Mouse (Mus musculus) heart, embryonic 13.5 days (tissue): Measurements from ENCODE around the gene Gm20441. TPM values are rescaled to one million over a fixed set of nuclear protein-coding genes. Genes with fewer than 3 reads are reported as not detected.

Experiments
- ATAC-seq: fragments of 200-750 bp; cut with Nextera tagmentation; 2 replicates; pipeline ENCODE4 v1.8.0; 2017; ENCODE audit warnings: moderate TSS enrichment; ENCODE audit not compliant: insufficient number of reproducible peaks, low FRiP score, low TSS enrichment; ENCODE audit errors: extremely low read depth
- H3K27ac ChIP-seq: fragments of 300-500 bp; sonication (generic); replicated peaks from 2 replicates; pipeline ENCODE4 v1.5.1; 2015; ENCODE audit warnings: moderate library complexity, mild to moderate bottlenecking, inconsistent platforms
- H3K27me3 ChIP-seq: fragments of 300-500 bp; sonication (generic); replicated peaks from 2 replicates; pipeline ENCODE4 v1.6.1; 2015; ENCODE audit warnings: mild to moderate bottlenecking, inconsistent platforms
- H3K36me3 ChIP-seq: fragments of 300-500 bp; sonication (generic); 2 replicates; pipeline ENCODE4 v1.6.1; 2015; ENCODE audit warnings: mild to moderate bottlenecking, inconsistent platforms
- H3K4me1 ChIP-seq: fragments of 300-500 bp; sonication (generic); 2 replicates; pipeline ENCODE4 v1.6.1; 2015; ENCODE audit warnings: inconsistent platforms
- H3K4me2 ChIP-seq: fragments of 300-500 bp; sonication (generic); 2 replicates; pipeline ENCODE4 v1.6.1; 2015; ENCODE audit warnings: inconsistent platforms, mild to moderate bottlenecking, moderate library complexity
- H3K4me3 ChIP-seq: fragments of 300-500 bp; sonication (generic); 2 replicates; pipeline ENCODE4 v1.5.1; 2015; ENCODE audit warnings: moderate library complexity, mild to moderate bottlenecking, inconsistent platforms
- H3K9ac ChIP-seq: fragments of 300-500 bp; sonication (generic); 2 replicates; pipeline ENCODE4 v1.6.1; 2015; ENCODE audit warnings: inconsistent platforms, mild to moderate bottlenecking, moderate library complexity
- H3K9me3 ChIP-seq: fragments of 300-500 bp; sonication (generic); 2 replicates; pipeline ENCODE4 v1.6.1; 2016; ENCODE audit warnings: inconsistent platforms
- WGBS: fragments of 180-500 bp; shearing (Covaris S2); methylation state at CpG from one replicate; pipeline ENCODE4 v1.1.7; 2015; ENCODE audit warnings: mixed read lengths; 5-methylcytosine and 5-hydroxymethylcytosine counted together
- polyA plus RNA-seq: library from polyadenylated mRNA; unstranded; fragments of >200 nt; fragmentation: Nextera tagmentation; extraction: Ambion mirVana; gene quantifications from 2 replicates; pipeline ENCODE4 v1.2.1, GENCODE M21; 2015

Gm20441 gene
- polyA plus RNA-seq, result not detected in 2 replicates

DNA sequence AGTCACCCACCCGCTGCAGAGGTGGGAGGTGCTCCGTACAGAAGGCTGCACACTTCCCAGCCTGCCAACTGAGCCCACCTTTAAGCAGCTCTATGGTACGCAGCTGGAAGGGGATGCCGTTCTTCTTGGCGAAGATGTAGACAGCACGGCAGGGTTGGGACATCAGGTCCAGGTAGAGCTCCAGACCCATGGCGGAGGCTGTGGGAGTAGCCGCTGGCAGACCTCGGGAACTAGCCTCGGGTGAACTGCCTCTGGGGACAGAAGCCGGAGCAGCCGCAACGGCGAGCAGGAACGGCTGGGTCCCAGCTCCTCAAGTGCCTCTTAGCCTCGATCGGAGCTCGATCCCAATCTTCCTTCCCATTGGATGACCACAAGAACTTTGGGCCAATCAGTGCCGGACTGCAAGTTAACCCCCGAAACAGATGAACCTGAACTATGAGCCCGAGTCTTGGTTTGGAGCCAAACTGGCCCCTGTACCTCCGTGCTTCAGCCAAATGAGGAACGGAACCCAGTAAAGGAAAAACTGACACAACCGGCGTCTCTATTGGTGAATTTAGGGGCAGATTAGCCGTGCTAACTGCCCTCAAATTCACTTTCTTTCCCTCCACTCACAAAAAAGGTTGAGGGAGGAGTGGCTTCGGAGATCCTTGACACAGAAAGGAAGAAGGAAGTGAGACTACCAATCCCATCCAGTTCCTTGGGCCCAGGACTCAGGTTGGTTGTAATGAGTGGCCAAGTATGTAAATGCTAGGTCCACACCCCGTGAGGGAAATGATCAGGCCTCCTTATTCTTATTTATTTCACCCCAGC, at the start of gene Gm20441, which contains the start of gene Gstt3:
Gm20441 (minus strand) TSS at position 186 of the 810 bp plus-strand sequence.
Gstt3 (minus strand) TSS at position 646 of the 810 bp plus-strand sequence.
- under 1% methylated on average over 28 of the region's 28 CpGs for WGBS
- peak within 1 kb of the TSS; percentile 94 for H3K4me2 ChIP-seq
- H3K4me3 ChIP-seq, result peak within 1 kb of the TSS; percentile 57
- peaks cover 38% of the 10 kb centered on the region for H3K27me3 ChIP-seq
- peaks cover 3% of the 10 kb centered on the region; the same call in 1 of the 2 replicates for H3K9me3 ChIP-seq
- no peaks in the 10 kb centered on the region for H3K36me3 ChIP-seq
- no peak within 1 kb of the TSS for H3K27ac ChIP-seq
- peaks cover 9% of the 10 kb centered on the region for H3K4me1 ChIP-seq
- H3K9ac ChIP-seq, result peak within 1 kb of the TSS; percentile 79
- peak; percentile 19; the same call in 1 of the 2 replicates for ATAC-seq

DNA sequence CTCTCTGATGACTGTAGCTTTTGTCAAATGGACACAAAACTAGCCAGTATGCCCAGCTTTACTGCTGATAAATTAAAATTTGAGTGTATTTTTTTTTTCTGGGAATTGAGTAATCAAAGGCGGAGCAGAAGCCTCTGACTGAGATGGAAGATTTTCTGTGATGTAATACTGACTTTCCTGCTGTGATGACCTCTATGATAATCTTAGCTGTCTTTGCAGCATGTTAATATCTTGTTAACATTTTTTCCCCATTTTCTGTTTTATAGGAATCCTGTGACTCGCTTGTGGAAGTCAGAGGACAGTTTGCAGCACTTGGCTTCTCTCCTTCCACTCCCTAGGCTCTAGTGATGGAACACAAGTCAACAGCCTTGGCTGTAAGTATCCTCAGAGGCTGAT, 49.5 kb upstream of the Gm20441 start:
- no peak overlapping the region for H3K9ac ChIP-seq
- H3K4me2 ChIP-seq, result no peak overlapping the region
- H3K27ac ChIP-seq, result no peak overlapping the region
- H3K4me3 ChIP-seq, result no peak overlapping the region
- H3K4me1 ChIP-seq, result peaks cover 26% of the 10 kb centered on the region
- 85% methylated on average over 2 of the region's 2 CpGs for WGBS
- ATAC-seq, result no peak
- no peaks in the 10 kb centered on the region for H3K9me3 ChIP-seq
- H3K36me3 ChIP-seq, result no peaks in the 10 kb centered on the region
- peaks cover 12% of the 10 kb centered on the region for H3K27me3 ChIP-seq

DNA sequence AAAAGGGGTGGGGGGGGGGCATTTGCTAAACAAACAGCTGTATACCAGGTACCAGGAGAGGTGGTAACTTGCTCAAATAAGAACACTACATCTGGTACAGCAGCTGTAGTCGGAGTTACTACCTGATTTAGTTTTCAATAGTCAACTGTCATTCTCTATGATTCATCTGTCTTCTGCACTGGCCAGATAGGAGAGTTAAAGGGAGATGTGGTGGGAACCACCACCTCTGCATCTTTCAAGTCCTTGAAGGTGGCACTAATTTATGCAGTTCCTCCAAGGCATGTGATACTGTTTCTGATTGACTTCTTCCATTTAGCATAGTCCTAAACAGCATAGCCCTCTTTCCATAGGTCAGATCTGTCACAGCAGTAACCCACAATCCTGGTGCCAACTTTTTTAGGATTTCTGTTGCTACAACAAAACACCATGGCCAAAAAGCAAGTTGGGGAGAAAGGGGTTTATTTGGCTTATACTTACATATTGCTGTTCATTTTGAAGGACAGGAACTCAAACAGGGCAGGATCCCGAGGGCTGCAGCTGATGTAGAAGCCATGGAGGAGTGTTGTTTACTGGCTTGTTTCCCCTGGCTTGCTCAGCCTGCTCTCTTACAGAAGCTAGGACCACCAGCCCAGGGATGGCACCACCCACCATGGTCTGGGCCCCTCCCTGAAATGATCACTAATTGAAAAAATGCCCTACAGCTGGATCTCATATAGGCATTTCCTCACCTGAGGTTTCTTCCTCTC, 48.9 kb upstream of the Gm20441 start:
- Histone ChIP-seq H3K4me1 (peaks cover 20% of the 10 kb centered on the region), H3K4me3 (no peak overlapping the region), H3K4me2 (no peak overlapping the region), H3K27me3 (peaks cover 12% of the 10 kb centered on the region), H3K27ac (no peak overlapping the region), H3K9ac (no peak overlapping the region), H3K9me3 (no peaks in the 10 kb centered on the region), H3K36me3 (no peaks in the 10 kb centered on the region)
- ATAC-seq, result no peak
- 70% methylated on average over 2 of the region's 2 CpGs for WGBS

DNA sequence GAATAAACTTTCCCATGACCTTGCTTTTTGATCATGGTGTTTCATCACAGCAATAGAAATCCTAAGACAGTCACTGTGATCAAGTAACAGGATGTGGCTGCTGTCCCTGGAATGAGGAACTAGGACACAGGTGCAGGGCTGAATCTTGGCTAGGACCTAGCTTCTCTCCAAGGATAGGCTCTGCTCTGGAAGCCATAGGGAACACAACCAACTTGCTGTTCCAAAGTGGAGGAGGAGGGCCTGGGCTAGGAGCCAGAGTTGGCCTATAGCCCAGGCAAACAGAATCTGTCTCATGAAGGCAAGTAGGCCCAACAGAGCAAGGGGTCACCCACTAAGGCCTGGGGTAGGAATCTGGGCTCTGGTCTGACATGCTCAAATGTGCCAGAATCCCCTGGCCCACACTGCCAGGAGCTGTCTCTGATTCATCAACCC, 47.8 kb upstream of the Gm20441 start:
- H3K4me1 ChIP-seq, result peaks cover 8% of the 10 kb centered on the region
- no peak overlapping the region for H3K4me3 ChIP-seq
- no peaks in the 10 kb centered on the region for H3K36me3 ChIP-seq
- ATAC-seq, result no peak
- H3K9ac ChIP-seq, result no peak overlapping the region
- H3K9me3 ChIP-seq, result 0 out of 2 replicates have a peak, but pooled peaks cover under 1% of the 10 kb centered on the region
- H3K4me2 ChIP-seq, result no peak overlapping the region
- peaks cover 12% of the 10 kb centered on the region for H3K27me3 ChIP-seq
- no peak overlapping the region for H3K27ac ChIP-seq

DNA sequence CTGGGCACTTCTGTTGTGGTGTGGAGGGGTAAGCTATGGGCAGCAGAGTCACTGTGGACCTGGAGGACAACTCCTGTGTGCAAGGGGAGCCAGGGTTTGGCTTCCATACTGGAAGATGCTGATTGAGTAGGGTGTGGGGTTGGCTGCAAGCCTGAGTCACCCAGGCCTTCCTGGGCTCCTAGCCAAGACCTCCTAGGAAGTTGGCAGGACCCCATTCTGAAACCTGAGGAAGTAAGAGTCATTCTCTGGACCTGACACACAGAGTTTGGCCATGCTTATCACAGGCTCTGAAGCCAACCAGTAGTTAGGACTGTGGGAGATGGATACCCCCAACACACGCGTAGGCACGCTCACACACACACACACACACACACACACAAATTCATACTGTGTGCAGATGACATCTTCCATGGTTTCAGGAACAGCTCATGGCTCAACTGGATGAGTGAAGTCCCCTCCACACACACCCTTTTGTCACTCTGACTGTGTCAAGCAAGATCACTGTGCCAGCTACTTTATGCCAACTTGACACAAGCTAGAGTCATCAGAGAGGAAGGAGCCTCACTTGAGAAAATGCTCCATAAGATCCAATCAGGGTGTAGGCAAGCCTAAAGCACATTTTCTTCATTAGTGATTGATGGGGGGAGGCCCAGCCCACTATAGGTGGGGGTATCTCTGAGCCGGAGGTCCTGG, 47.1 kb upstream of the Gm20441 start:
- Histone ChIP-seq H3K4me1 (peaks cover 4% of the 10 kb centered on the region; the same call in 1 of the 2 replicates), H3K4me3 (no peak overlapping the region), H3K36me3 (no peaks in the 10 kb centered on the region), H3K27ac (no peak overlapping the region), H3K4me2 (no peak overlapping the region), H3K27me3 (peaks cover 5% of the 10 kb centered on the region), H3K9me3 (peaks cover 7% of the 10 kb centered on the region), H3K9ac (no peak overlapping the region)
- no peak for ATAC-seq
- WGBS, result 75% methylated on average over 4 of the region's 4 CpGs

DNA sequence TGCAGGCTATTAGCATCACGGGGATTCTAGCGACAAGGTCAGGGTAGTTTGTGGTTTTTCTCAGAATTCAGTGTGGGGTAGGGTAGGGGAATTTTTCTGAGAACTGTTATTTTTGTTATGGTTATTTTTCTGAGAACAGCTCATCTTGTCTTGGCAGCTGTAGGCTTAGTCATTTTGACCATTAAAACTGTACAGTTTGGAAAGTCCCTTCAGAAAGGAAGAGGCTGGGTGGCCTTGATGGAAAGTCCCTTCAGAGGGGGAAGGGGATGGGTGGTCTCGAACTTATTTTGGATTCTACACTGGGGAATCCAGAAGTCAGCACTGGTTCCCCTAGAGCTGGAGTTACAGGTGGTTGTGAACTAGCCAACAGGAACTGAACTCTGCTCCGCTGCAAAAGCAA, 43.8 kb upstream of the Gm20441 start:
- Histone ChIP-seq H3K36me3 (no peaks in the 10 kb centered on the region), H3K27me3 (no peaks in the 10 kb centered on the region; the same call in none of the 2 replicates), H3K27ac (no peak overlapping the region), H3K4me3 (no peak overlapping the region), H3K4me2 (no peak overlapping the region), H3K4me1 (peaks cover 4% of the 10 kb centered on the region; the same call in 1 of the 2 replicates), H3K9ac (no peak overlapping the region), H3K9me3 (peaks cover 7% of the 10 kb centered on the region)
- WGBS, result 76% methylated on average over 4 of the region's 4 CpGs
- ATAC-seq, result no peak

DNA sequence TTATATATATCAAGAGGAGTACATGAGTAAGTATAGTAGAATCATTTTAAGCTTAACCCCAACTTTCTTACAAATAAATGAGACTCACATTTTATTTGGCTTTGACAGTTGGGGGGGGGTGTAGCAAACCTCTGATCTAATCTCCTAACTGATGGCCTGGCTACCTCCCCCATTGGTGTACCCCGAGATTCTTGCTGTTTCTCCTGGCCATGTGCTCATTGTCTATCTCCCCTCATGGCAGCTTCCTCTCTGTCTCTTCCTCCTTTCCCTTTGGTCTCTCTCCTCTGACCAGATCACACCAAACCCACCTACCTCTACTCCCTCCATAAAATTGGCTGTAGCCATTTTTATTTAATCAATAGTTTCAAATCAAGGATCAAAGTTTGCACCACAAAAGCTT, 43.0 kb upstream of the Gm20441 start:
- Histone ChIP-seq H3K4me2 (no peak overlapping the region), H3K9ac (no peak overlapping the region), H3K36me3 (no peaks in the 10 kb centered on the region), H3K27ac (no peak overlapping the region), H3K9me3 (peaks cover 7% of the 10 kb centered on the region), H3K27me3 (no peaks in the 10 kb centered on the region; the same call in none of the 2 replicates), H3K4me1 (peaks cover 4% of the 10 kb centered on the region; the same call in 1 of the 2 replicates), H3K4me3 (no peak overlapping the region)
- no peak for ATAC-seq
- WGBS, result 67% methylated on average over 1 of the region's 1 CpGs

DNA sequence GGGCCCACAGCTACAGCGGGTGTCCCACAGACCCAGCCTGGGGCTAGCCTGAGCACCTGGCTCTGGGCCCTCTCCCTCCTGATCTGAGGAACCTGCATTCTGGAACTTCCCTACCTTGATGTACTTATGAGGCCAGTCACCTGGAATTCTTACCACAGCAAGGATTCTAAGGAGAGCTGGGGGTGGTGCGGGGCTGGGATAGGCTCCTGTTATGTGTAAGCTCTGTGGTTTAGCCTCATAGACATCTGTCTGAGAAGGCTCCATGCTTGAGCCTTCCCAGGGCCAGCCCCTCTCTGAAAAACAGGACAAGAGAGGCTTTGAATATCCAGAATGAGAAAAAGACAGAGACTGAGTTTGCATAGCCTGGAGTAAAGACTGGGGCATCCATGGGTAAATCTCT, 41.7 kb upstream of the Gm20441 start, which contains the start of gene Gstt4:
Gstt4 (minus strand) TSS at position 101 of the 400 bp plus-strand sequence.
- H3K4me3 ChIP-seq, result no peak within 1 kb of the TSS
- no peak within 1 kb of the TSS for H3K27ac ChIP-seq
- H3K4me1 ChIP-seq, result peaks cover under 1% of the 10 kb centered on the region; the same call in 1 of the 2 replicates
- WGBS, result 84% methylated on average over 2 of the region's 2 CpGs
- ATAC-seq, result no peak
- no peak within 1 kb of the TSS for H3K4me2 ChIP-seq
- H3K9ac ChIP-seq, result no peak within 1 kb of the TSS
- H3K36me3 ChIP-seq, result no peaks in the 10 kb centered on the region
- peaks cover 2% of the 10 kb centered on the region for H3K27me3 ChIP-seq
- peaks cover 7% of the 10 kb centered on the region for H3K9me3 ChIP-seq

DNA sequence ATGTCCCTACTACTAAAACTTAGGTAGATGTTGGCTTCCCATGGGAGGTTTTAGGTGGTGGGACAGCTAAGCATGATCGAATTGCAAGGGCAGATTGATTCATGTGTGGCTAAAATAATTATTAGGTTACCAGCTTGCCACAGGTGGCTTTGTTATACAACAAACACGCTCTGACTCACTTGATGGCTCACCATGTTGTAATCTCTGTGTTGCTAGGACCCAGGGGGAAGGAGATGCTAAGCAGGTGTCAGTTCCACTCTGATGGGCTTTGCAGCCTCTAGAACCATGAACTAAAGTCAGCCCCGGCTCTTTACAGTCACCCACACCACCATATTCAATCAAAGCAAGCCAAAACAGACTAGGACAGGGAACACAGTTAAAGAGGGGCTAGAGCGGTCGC, 39.1 kb upstream of the Gm20441 start:
- Histone ChIP-seq H3K9ac (no peak overlapping the region), H3K27me3 (peaks cover 6% of the 10 kb centered on the region; the same call in 1 of the 2 replicates), H3K4me1 (no peaks in the 10 kb centered on the region), H3K27ac (no peak overlapping the region), H3K9me3 (peaks cover 7% of the 10 kb centered on the region), H3K4me2 (no peak overlapping the region), H3K36me3 (no peaks in the 10 kb centered on the region), H3K4me3 (no peak overlapping the region)
- no peak for ATAC-seq
- WGBS, result 72% methylated on average over 5 of the region's 5 CpGs

DNA sequence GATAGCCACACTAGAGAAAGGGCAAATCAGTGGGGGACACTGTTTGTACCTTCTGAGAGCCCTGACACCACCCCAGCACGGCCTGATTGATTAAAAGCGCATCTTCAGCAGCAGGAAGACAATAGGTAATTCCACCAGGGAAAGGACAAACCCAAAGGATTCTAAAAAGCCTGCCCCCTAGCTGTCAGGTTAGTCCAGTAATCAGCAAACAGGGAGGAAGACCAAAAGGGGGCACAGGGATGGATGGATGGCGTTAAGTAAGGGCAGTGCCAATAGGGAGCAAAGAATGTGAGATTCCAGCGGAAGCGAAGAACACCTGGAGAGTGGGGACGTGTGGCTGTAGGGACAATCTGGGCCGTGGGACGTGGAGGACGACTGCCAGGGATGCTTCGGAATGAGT, 37.9 kb upstream of the Gm20441 start:
- 49% methylated on average over 10 of the region's 10 CpGs for WGBS
- no peaks in the 10 kb centered on the region for H3K36me3 ChIP-seq

DNA sequence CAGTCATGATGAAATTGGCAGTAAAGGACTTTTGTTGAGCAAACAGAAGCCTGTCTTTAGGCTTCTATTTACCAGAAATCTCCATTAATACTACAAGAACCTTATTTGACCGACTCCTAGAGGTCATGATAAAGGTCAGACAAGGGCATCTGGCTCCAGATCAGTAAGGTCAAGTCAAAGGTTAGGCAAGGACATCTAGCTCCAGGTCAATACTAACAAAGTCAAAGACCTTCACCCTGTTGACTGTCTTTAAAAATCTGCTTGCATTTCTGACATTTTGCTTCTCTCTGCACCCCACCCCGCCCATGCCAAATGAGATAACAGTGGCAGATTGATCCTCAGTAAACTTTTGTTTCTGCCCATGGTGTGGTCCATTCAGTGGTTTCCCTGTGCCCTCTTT, 23.5 kb upstream of the Gm20441 start:
- no peak for ATAC-seq
- no peak overlapping the region for H3K9ac ChIP-seq
- H3K27ac ChIP-seq, result no peak overlapping the region
- no peaks in the 10 kb centered on the region for H3K36me3 ChIP-seq
- H3K27me3 ChIP-seq, result peaks cover 20% of the 10 kb centered on the region
- H3K4me3 ChIP-seq, result no peak overlapping the region
- WGBS, result 55% methylated on average over 2 of the region's 2 CpGs
- no peaks in the 10 kb centered on the region for H3K4me1 ChIP-seq
- no peak overlapping the region for H3K4me2 ChIP-seq
- no peaks in the 10 kb centered on the region for H3K9me3 ChIP-seq

More for the DNA sequence above, 37.9 kb upstream of the Gm20441 start:
- Histone ChIP-seq H3K4me3 (no peak overlapping the region), H3K27ac (no peak overlapping the region), H3K4me1 (no peaks in the 10 kb centered on the region), H3K9me3 (peaks cover 7% of the 10 kb centered on the region), H3K27me3 (peaks cover 6% of the 10 kb centered on the region; the same call in 1 of the 2 replicates), H3K4me2 (no peak overlapping the region), H3K9ac (no peak overlapping the region)
- ATAC-seq, result no peak
